Mouse (Mus musculus) spleen, adult 2 months (tissue): ENCODE results near the gene Smarcc2.

Source experiments
- CTCF ChIP-seq: fragments of 200-500 bp; IDR thresholded peaks from 2 replicates; pipeline ENCODE4 v1.5.1; 2011; ENCODE audit warnings: mild to moderate bottlenecking, inconsistent platforms; ENCODE audit not compliant: insufficient read depth, insufficient read length, insufficient replicate concordance; ENCODE audit errors: extremely low read depth
- POLR2A ChIP-seq: fragments of 200-500 bp; IDR thresholded peaks from 2 replicates; pipeline ENCODE4 v1.6.1; 2011; ENCODE audit warnings: low read depth, low read length, inconsistent platforms

GRCm38 (mm10) chr10:128511189-128511588, 52.1 kb downstream of the Smarcc2 start:
- TF ChIP-seq CTCF (no peak), POLR2A (no peak)
